Mouse (Mus musculus) liver, embryonic 14.5 days (tissue): ENCODE data around the gene Plekha4. TPM values are rescaled to one million over a fixed set of nuclear protein-coding genes. Genes with fewer than 3 reads are reported as not detected.
A peak's percentile ranks its signal among the peaks of the same experiment; 100 is the strongest.

ENCODE experiments used
- ATAC-seq: fragments of 200-750 bp; cut with Nextera tagmentation; 2 replicates; pipeline ENCODE4 v1.8.0; 2017; ENCODE audit warnings: moderate number of reproducible peaks, mild to moderate bottlenecking, moderate library complexity; ENCODE audit not compliant: insufficient read depth
- DNase-seq, 3 experiments: peaks; one replicate each; pipeline ENCODE4 v3.0.0-alpha.2; 2012 to 2013; ENCODE audit warnings: low read depth in 3 of 3, low spot score in 3 of 3
- H3K27ac ChIP-seq: fragments of 300-500 bp; sonication (generic); 2 replicates; pipeline ENCODE4 v1.5.1; 2014; ENCODE audit warnings: moderate library complexity, mild to moderate bottlenecking, control low read depth, inconsistent platforms
- H3K27me3 ChIP-seq: fragments of 300-500 bp; sonication (generic); 2 replicates; pipeline ENCODE4 v1.6.1; 2014; ENCODE audit warnings: mild to moderate bottlenecking, low read length, moderate library complexity; ENCODE audit not compliant: control insufficient read depth, insufficient read depth
- H3K36me3 ChIP-seq: fragments of 300-500 bp; sonication (generic); replicated peaks from 2 replicates; pipeline ENCODE4 v1.6.1; 2014; ENCODE audit warnings: low read depth; ENCODE audit not compliant: control insufficient read depth, insufficient read depth
- H3K4me1 ChIP-seq, 2 experiments: fragments of 200-500 bp in 1 of 2; fragments of 300-500 bp in 1 of 2; sonication (generic) in 1 of 2; replicated peaks; 2 replicates each; pipeline ENCODE4 v1.6.1; 2012 to 2014; ENCODE audit warnings: antibody characterized with exemption in 1 of 2, inconsistent platforms in 1 of 2, low read length in 1 of 2; ENCODE audit not compliant: control insufficient read depth in 2 of 2, insufficient read depth in 2 of 2
- H3K4me2 ChIP-seq: fragments of 300-500 bp; sonication (generic); 2 replicates; pipeline ENCODE4 v1.6.1; 2014; ENCODE audit warnings: low read depth, mild to moderate bottlenecking, control low read depth, moderate library complexity
- H3K4me3 ChIP-seq, 2 experiments: fragments of 200-500 bp in 1 of 2; fragments of 300-500 bp in 1 of 2; sonication (generic) in 1 of 2; 2 replicates each; pipeline ENCODE4 v1.5.1; 2012 to 2014; ENCODE audit warnings: low read depth in 2 of 2, low read length in 2 of 2, mild to moderate bottlenecking in 2 of 2, control low read depth in 1 of 2, inconsistent platforms in 1 of 2, moderate library complexity in 1 of 2; ENCODE audit not compliant: insufficient read depth in 1 of 2
- H3K9ac ChIP-seq: fragments of 300-500 bp; sonication (generic); replicated peaks from 2 replicates; pipeline ENCODE4 v1.6.1; 2014; ENCODE audit warnings: mild to moderate bottlenecking, control low read depth, moderate library complexity
- H3K9me3 ChIP-seq: fragments of 300-500 bp; sonication (generic); 2 replicates; pipeline ENCODE4 v1.6.1; 2016; ENCODE audit warnings: low read length, mixed read lengths; ENCODE audit not compliant: control insufficient read depth
- CTCF ChIP-seq: IDR thresholded peaks from 2 replicates; pipeline ENCODE4 v1.5.1; 2016; ENCODE audit warnings: antibody characterized with exemption, low read depth, control low read depth
- EP300 ChIP-seq: IDR thresholded peaks from 2 replicates; pipeline ENCODE4 v1.6.1; 2016; ENCODE audit warnings: antibody characterized with exemption, low read depth
- WGBS: fragments of 180-500 bp; shearing (Covaris S2); extraction: QIAGEN DNeasy Blood & Tissue Kit; methylation state at CpG from one replicate; pipeline ENCODE4 v1.1.7; 2014; ENCODE audit not compliant: insufficient replicate concordance; 5-methylcytosine and 5-hydroxymethylcytosine counted together
- polyA plus RNA-seq, 2 experiments: library from polyadenylated mRNA; depleted of rRNA in 1 of 2; stranded (reverse) in 1 of 2; unstranded in 1 of 2; fragments of >200 nt; fragmentation: Nextera tagmentation in 1 of 2; extraction: Ambion mirVana in 1 of 2; gene quantifications; 2 replicates each; pipeline versions ENCODE4 v1.2.1 to v1.2.3; 2012 to 2014

Plekha4 gene
- polyA plus RNA-seq, 2 experiments: 0.41 to 0.90 TPM

DNA sequence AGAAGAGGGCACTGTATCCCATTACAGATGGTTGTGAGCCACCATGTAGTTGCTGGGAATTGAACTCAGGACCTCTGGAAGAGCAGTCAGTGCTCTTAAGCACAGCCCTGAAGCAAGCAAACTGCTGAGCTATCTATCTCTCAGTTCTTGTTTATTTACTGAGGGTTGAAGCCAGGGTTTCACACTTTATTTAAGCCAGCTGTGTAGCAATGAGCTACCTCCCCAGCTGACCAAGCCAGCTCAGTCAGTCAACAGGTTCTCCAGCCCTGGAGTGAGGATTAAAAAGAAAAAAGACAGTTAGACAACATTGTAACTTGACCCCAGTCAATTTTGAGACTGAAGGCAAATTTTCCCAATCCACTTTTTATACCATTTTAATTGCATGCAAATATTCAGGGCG is 9.5 kb downstream of the Plekha4 start:
- TF ChIP-seq EP300: no peak
- TF ChIP-seq CTCF: 0 out of 2 replicates have a peak, but pooled peaks have one; percentile 24

DNA sequence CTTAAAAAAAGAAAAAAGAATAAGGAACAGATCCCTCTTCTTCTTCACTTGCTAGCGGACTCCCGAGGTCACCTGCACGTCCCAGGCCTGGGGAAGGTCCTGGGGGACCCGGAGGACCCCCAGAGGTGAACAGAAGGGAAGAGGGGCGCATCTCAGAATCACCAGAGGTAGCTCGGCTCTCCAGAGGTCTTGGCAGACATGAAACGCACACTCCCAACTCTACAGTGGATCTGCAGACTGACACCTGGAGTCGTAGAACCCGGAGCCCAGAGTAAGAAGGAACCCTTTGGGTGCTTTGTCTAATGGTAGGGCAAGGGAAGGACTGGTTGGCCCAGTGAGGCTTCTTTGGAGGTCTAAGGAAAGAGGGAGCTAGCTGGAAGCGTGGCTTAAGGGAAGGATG is 11.5 kb downstream of the Plekha4 start:
- Histone ChIP-seq H3K9me3 (no peaks in the 10 kb centered on the region), H3K27ac (no peak overlapping the region), H3K4me2 (no peak overlapping the region), H3K4me3 (no peak overlapping the region), H3K27me3 (no peaks in the 10 kb centered on the region), H3K36me3 (no peaks in the 10 kb centered on the region), H3K4me1 (peaks cover 0 to 4% of the 10 kb centered on the region in 2 experiments; a peak in 2 of 4 replicates), H3K9ac (no peak overlapping the region)
- no peak for ATAC-seq
- 68% methylated on average over 10 of the region's 10 CpGs for WGBS
- no peak for DNase-seq
- TF ChIP-seq EP300: no peak
- TF ChIP-seq CTCF: no peak

More for the DNA sequence above, 9.5 kb downstream of the Plekha4 start:
- 78% methylated on average over 1 of the region's 1 CpGs for WGBS
- DNase-seq: no peak
- Histone ChIP-seq H3K4me1 (peaks cover 0 to 4% of the 10 kb centered on the region in 2 experiments; a peak in 2 of 4 replicates), H3K4me3 (no peak overlapping the region), H3K36me3 (no peaks in the 10 kb centered on the region), H3K9ac (no peak overlapping the region), H3K4me2 (no peak overlapping the region), H3K27ac (no peak overlapping the region), H3K27me3 (no peaks in the 10 kb centered on the region; the same call in 1 of the 2 replicates), H3K9me3 (no peaks in the 10 kb centered on the region)
- ATAC-seq: no peak

DNA sequence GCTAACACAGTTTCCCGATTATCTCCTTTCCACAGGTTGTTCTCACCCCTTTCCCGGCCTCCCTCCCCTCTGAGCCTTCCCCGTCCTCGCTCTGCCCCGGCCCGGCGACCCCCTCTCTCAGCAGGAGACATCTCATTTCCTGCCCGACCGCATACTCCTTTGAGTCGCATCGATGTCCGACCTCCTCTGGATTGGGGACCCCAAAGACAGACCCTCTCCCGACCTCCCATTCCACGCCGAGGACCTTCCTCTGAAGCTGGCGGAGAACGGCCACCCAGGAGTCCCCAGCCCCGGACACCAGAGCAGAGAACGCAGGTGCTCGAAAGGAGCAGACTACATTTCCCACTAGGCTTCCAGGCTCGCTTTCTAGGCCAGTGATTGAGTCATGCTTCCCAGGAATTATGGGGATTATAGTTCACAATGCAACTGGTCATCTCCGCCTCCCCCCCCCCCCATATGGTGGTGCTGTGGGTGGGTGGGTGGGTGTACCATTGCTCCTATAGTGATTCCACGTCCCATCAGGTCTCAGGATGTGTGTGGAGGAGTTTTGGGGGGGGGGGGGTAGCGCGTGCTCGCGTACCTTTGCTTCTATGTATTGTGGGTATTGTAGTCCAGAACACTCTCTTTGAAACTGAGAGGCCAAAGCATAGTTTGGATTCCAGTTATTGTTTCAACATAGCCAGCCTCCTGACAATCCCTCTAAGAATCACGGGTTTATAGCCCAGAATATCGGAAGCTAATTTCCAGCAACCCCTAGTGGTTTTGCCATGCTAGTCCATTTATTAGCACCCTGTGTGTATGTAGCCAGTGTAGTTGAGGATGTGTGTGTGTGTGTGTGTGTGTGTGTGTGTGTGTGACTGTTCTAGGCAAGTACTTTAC is 12.3 kb downstream of the Plekha4 start:
- DNase-seq: no peak
- H3K9ac ChIP-seq: no peak overlapping the region
- TF ChIP-seq EP300: no peak
- no peak for TF ChIP-seq CTCF

DNA sequence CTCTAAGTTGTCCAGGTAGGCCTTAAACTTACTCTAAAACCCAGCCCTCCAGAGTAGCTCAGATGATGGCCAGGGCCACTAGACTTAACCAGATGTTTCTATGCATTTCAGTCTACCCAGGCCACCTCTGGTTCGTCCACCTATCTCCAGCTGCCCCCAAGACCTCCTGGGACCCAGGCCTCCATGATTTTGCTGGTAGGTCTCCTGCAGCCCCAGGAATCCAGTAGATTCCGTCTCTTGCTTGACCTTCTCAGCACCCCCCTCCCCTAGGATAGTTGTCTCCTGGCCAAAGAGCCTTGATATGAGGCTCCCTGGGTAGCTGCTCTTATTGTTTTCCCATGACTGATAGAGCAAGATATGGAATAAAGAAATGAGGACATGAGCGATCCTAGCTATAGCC is 13.0 kb downstream of the Plekha4 start:
- no peak overlapping the region for H3K4me2 ChIP-seq
- no peak for TF ChIP-seq CTCF
- no peak for TF ChIP-seq EP300
- H3K4me1 ChIP-seq: peaks cover 0 to 4% of the 10 kb centered on the region in 2 experiments; a peak in 2 of 4 replicates
- no peaks in the 10 kb centered on the region for H3K36me3 ChIP-seq
- H3K9ac ChIP-seq: no peak overlapping the region
- H3K27me3 ChIP-seq: no peaks in the 10 kb centered on the region
- ATAC-seq (no peak), DNase-seq (no peak)
- no peak overlapping the region for H3K4me3 ChIP-seq
- 61% methylated on average over 3 of the region's 3 CpGs for WGBS
- H3K27ac ChIP-seq: no peak overlapping the region
- no peaks in the 10 kb centered on the region for H3K9me3 ChIP-seq

More for the DNA sequence above, 12.3 kb downstream of the Plekha4 start:
- no peaks in the 10 kb centered on the region for H3K36me3 ChIP-seq
- peak overlapping the region; percentile 55 for H3K4me2 ChIP-seq
- H3K27ac ChIP-seq: no peak overlapping the region
- 10% methylated on average over 29 of the region's 29 CpGs for WGBS
- H3K4me3 ChIP-seq: peak overlapping the region; percentile 15 to 42
- H3K9me3 ChIP-seq: no peaks in the 10 kb centered on the region
- peaks cover 0 to 4% of the 10 kb centered on the region in 2 experiments; a peak in 2 of 4 replicates for H3K4me1 ChIP-seq
- ATAC-seq: peak; percentile 48; the same call in 1 of the 2 replicates
- no peaks in the 10 kb centered on the region for H3K27me3 ChIP-seq

DNA sequence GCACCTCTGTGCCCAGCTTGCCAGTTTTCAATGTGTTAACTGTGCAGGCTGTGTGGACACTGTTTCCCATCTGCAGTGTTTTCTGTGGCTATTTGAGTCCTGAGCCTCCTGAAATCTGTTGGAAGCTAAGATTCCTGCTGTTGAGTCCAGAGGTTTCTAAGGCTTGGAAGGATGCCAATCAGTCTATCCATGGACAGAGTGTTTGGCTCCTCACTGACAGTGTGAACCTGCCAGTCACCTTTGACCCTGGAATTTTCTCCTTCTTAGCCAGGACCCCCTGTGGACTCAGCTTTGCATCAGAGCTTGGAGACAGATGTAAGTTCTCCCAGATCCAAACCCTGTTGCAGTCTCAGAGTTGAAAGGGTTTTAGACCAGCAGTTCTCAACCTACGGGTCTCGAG is 14.1 kb downstream of the Plekha4 start:
- no peak for DNase-seq

More for the DNA sequence above, 14.1 kb downstream of the Plekha4 start:
- no peak overlapping the region for H3K4me3 ChIP-seq
- peaks cover 3% of the 10 kb centered on the region; the same call in 1 of the 2 replicates for H3K9me3 ChIP-seq
- TF ChIP-seq EP300: no peak
- no peak for TF ChIP-seq CTCF
- ATAC-seq: no peak
- peaks cover 0 to 4% of the 10 kb centered on the region in 2 experiments; a peak in 2 of 4 replicates for H3K4me1 ChIP-seq
- H3K9ac ChIP-seq: no peak overlapping the region
- no peaks in the 10 kb centered on the region for H3K27me3 ChIP-seq
- no peak overlapping the region for H3K27ac ChIP-seq
- WGBS: 61% methylated on average over 2 of the region's 2 CpGs
- no peak overlapping the region for H3K4me2 ChIP-seq
- no peaks in the 10 kb centered on the region for H3K36me3 ChIP-seq
